Mouse (Mus musculus) bone marrow, adult 2 months (tissue): ENCODE data around the gene Erbb4. TPM values are rescaled to one million over a fixed set of nuclear protein-coding genes. Genes with fewer than 3 reads are reported as not detected.

Experiments used
- H3K27ac ChIP-seq: fragments of 200-500 bp; 2 replicates; pipeline ENCODE4 v1.5.1; 2012; ENCODE audit warnings: low read depth, mild to moderate bottlenecking, control low read depth, inconsistent platforms, low read length; ENCODE audit not compliant: control insufficient read depth, poor library complexity, insufficient read depth
- H3K4me1 ChIP-seq: fragments of 200-500 bp; 2 replicates; pipeline ENCODE4 v1.6.1; 2011; ENCODE audit warnings: low read length; ENCODE audit not compliant: control insufficient read depth, insufficient read depth
- H3K4me3 ChIP-seq: fragments of 200-500 bp; replicated peaks from 2 replicates; pipeline ENCODE3; 2011; ENCODE audit warnings: mild to moderate bottlenecking, low read depth, low read length, control low read depth; ENCODE audit not compliant: control insufficient read depth
- CTCF ChIP-seq: fragments of 200-500 bp; IDR thresholded peaks from 2 replicates; pipeline ENCODE4 v1.5.1; 2011; ENCODE audit warnings: low read length, control low read depth; ENCODE audit not compliant: control insufficient read depth, insufficient read depth
- POLR2A ChIP-seq: fragments of 200-500 bp; IDR thresholded peaks from 2 replicates; pipeline ENCODE4 v1.6.1; 2011; ENCODE audit warnings: low read depth, mild to moderate bottlenecking, control low read depth, low read length, borderline replicate concordance; ENCODE audit not compliant: control insufficient read depth
- WGBS: fragments of 180-500 bp; shearing (Covaris S2); methylation state at CpG from one replicate; pipeline ENCODE4 v1.1.7; 2018; 5-methylcytosine and 5-hydroxymethylcytosine counted together
- polyA plus RNA-seq: library from polyadenylated mRNA; stranded (reverse); fragments of >200 nt; gene quantifications from 2 replicates; pipeline ENCODE4 v1.2.4, GENCODE M21; 2011; ENCODE audit warnings: low replicate concordance; ENCODE audit not compliant: missing spikeins, insufficient read depth, insufficient read length

Gene Erbb4
- polyA plus RNA-seq, 1 experiment, result not detected

DNA sequence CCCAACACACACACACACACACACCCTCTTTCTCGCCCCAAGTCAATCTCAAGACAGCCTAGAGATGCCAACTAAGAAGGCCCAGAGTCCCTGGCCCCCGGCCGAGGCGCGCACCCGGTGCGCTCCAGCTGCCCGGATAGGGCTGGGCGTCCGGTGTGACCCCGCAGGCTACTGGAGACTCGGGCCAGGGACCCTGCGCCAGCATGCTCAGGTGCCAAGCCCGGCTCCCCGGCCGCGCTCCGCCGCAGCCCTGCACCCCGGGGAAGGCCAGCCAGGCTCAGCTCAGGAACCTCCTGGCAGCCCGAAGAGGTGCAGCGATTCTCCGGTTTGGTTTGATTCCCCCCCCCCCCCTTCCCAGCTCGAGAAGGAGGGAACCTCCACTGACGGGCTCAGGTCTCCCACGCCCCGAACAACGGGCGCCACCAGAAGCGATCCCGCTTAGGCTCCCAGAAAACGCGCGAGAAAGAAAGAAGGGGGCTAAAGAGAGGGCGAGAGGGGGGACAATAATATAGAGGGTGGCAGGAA is 860 bp downstream of the Erbb4 start:
- H3K4me3 ChIP-seq, result no peak overlapping the region
- no peak overlapping the region for H3K27ac ChIP-seq
- no peaks in the 10 kb centered on the region for H3K4me1 ChIP-seq
- WGBS, result under 1% methylated on average over 35 of the region's 35 CpGs
- TF ChIP-seq POLR2A, result no peak
- TF ChIP-seq CTCF, result no peak

GRCm38 (mm10) chr1:69106322-69106761 is 1.5 kb downstream of the Erbb4 start:
- no peak for TF ChIP-seq POLR2A
- no peak for TF ChIP-seq CTCF
- Histone ChIP-seq H3K4me1 (no peaks in the 10 kb centered on the region), H3K27ac (no peak overlapping the region), H3K4me3 (no peak overlapping the region)
- 2% methylated on average over 24 of the region's 24 CpGs for WGBS

GRCm38 (mm10) chr1:69105493-69106321 is 2.2 kb downstream of the Erbb4 start:
- Histone ChIP-seq H3K4me1 (no peaks in the 10 kb centered on the region), H3K27ac (no peak overlapping the region), H3K4me3 (no peak overlapping the region)
- TF ChIP-seq CTCF, result no peak
- TF ChIP-seq POLR2A, result no peak
- 3% methylated on average over 29 of the region's 29 CpGs for WGBS

DNA sequence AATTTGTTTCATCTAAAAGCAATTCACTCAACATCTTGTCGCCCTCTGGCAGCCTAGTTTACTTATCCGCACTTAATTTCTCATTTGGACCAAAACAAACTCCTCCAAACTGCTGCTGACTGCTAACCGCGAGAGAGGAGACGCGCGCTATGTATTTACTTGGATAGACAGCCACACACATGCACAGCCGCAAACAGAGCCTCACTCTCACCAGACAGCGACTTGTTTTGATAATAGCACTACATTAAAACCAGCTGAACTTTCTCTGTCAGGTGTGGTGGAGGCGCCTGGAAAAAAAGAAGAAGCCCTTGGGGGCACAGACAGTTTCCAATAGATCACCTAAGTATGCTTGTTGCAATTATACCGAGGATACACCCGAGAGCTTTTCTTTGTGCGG is 2.8 kb downstream of the Erbb4 start:
- 3% methylated on average over 13 of the region's 13 CpGs for WGBS
- Histone ChIP-seq H3K27ac (no peak overlapping the region), H3K4me1 (no peaks in the 10 kb centered on the region), H3K4me3 (no peak overlapping the region)
- TF ChIP-seq CTCF (no peak), POLR2A (no peak)

DNA sequence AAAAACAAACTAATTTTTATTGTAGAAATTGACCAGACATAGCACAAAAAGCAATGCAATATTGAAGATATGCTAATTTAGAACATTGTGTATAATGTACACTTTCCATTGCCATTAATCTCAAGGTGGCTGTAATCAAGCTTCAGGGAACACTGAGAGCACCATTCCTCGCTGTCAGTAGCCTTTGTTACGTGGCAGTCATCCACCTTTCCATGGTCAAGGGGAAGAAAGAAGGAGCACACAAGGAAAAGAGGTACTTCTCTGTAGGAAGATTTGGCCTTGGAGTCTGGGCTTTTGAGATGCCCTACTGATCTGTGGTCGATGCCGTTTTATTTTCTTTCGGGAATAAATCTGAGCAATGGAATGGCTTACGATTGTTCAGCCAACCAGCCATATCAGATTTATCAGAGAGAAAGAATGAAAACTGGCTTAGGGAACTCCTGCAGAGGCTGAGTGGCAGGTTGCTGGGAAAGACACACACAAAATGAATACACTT is 4.6 kb downstream of the Erbb4 start:
- Histone ChIP-seq H3K4me3 (no peak overlapping the region), H3K27ac (no peak overlapping the region), H3K4me1 (no peaks in the 10 kb centered on the region)
- TF ChIP-seq CTCF, result no peak
- TF ChIP-seq POLR2A, result no peak
- WGBS, result 79% methylated on average over 6 of the region's 6 CpGs

DNA sequence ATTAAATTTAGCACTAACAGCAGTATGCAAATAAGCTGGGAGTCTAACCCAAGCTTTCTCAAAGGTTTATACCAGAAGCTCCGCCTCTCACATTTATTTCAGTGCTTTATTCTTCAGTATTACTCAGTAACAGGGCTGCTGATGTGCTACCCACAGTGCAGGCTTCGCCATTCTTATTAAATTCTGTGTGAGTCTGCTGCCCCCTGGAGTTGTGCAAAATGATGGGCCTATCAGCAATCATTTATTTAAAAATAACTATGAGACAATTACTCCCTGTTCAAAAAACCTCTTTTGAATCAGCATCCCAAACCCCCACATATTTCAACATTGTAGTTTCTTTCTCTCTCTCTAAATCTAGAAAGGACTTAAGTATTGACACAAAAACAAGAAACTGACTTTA is 6.2 kb downstream of the Erbb4 start:
- Histone ChIP-seq H3K4me3 (no peak overlapping the region), H3K4me1 (no peaks in the 10 kb centered on the region), H3K27ac (no peak overlapping the region)
- 70% methylated on average over 2 of the region's 2 CpGs for WGBS
- no peak for TF ChIP-seq CTCF
- TF ChIP-seq POLR2A, result no peak

GRCm38 (mm10) chr1:69093052-69093451 is 14.8 kb downstream of the Erbb4 start:
- Histone ChIP-seq H3K4me1 (no peaks in the 10 kb centered on the region), H3K27ac (no peak overlapping the region), H3K4me3 (no peak overlapping the region)
- WGBS, result 56% methylated on average over 3 of the region's 3 CpGs
- TF ChIP-seq CTCF (no peak), POLR2A (no peak)

- no peak overlapping the region for H3K4me3 ChIP-seq
- H3K27ac ChIP-seq, result no peak overlapping the region
- TF ChIP-seq POLR2A, result no peak
- TF ChIP-seq CTCF, result no peak
- no peaks in the 10 kb centered on the region for H3K4me1 ChIP-seq
- 79% methylated on average over 1 of the region's 1 CpGs for WGBS
Measured at GRCm38 (mm10) chr1:69089331-69089730, 18.5 kb downstream of the Erbb4 start.

DNA sequence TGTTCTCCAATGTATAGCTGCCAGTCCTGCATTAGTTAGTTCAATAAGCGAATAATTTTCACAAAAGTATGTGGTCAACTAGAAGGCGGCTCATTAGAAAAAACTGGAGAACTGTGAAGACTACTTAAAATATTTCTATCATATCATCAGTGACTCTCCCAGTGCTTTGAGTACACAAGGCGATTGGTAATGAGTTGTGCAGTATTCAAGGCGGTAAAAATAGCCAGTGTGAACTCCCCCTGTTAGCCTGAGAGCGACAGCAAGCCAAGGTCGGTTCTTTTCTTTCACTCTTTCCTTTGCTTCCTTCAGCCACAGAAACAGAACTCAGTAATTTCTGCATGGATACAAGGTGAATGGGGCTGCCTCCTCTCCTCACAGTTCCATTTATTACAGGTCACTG is 22.1 kb downstream of the Erbb4 start:
- Histone ChIP-seq H3K4me3 (no peak overlapping the region), H3K4me1 (no peaks in the 10 kb centered on the region), H3K27ac (no peak overlapping the region)
- TF ChIP-seq CTCF, result no peak
- no peak for TF ChIP-seq POLR2A
- WGBS, result 70% methylated on average over 6 of the region's 6 CpGs
